ENCODE assay signal across 9 mouse cellular contexts in the genomic region with DNA sequence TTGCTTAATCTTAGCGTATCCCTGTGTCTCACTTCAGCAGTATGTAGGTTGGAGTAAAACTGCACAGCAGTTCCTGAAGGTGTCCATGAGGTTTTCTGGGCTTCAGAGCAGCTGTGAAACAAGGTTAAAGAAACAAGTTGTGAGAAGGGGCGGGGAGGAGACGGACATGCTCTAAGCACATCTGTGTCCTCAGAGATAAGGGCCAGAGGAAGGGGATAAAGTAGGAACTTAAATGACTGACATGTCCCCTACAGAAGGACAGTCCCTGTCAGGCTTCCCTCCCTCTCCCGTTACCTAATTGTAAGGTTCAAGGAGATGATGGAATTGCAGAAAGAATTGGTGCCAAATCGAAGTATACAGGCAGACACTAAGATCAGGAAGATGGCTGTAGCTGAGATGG. TPM values are rescaled to one million over a fixed set of nuclear protein-coding genes. Genes with fewer than 3 reads are reported as not detected.
DNase-seq lines count a peak whose midpoint lies in the region; ATAC-seq and TF ChIP-seq lines count a peak whose summit lies in the region.
"Had no signal": no experiment of that assay in that cellular context is flagged by ENCODE, and none has a peak within 500 bp of the region (broad histone marks: within the 10 kb centered on the region; RNA-seq: fewer than 3 reads in every experiment).

No protein-coding gene starts in this region.

- H3K27me3 ChIP-seq in kidney, adult 2 months (replicated peaks; ENCODE audit: control insufficient read depth, insufficient read depth, low read length) = no peaks in the 10 kb centered on the region
- no peaks in the 10 kb centered on the region for H3K27me3 ChIP-seq in hindbrain, postnatal 0 days (ENCODE audit: insufficient read depth, low read length)
- no peaks in the 10 kb centered on the region for H3K27me3 ChIP-seq in midbrain, embryonic 13.5 days

- H3K9me3 ChIP-seq in hindbrain, postnatal 0 days (ENCODE audit: low read length) = no peaks in the 10 kb centered on the region
- no peaks in the 10 kb centered on the region for H3K9me3 ChIP-seq in midbrain, embryonic 13.5 days

- no peaks in the 10 kb centered on the region; the same call in 1 of the 2 replicates for H3K36me3 ChIP-seq in kidney, adult 2 months (ENCODE audit: control insufficient read depth, insufficient read depth, low read length)
- peaks cover 17% of the 10 kb centered on the region for H3K36me3 ChIP-seq in hindbrain, postnatal 0 days (ENCODE audit: insufficient read depth, low read length)
- H3K36me3 ChIP-seq in midbrain, embryonic 13.5 days = peaks cover 40% of the 10 kb centered on the region

- no peak for ATAC-seq in hindbrain, postnatal 0 days
- no peak for ATAC-seq in midbrain, embryonic 13.5 days

- H3K9ac ChIP-seq in hindbrain, postnatal 0 days (replicated peaks; ENCODE audit: low read length) = peak overlapping the region; percentile 93; the same call in 1 of the 2 replicates
- H3K9ac ChIP-seq in midbrain, embryonic 13.5 days (replicated peaks) = no peak overlapping the region

- H3K4me1 ChIP-seq in kidney, adult 2 months (ENCODE audit: control insufficient read depth, insufficient read depth, low read length) = peaks cover 17% of the 10 kb centered on the region; the same call in 1 of the 2 replicates
- peaks cover 14% of the 10 kb centered on the region for H3K4me1 ChIP-seq in brown adipose tissue, adult 24 weeks (ENCODE audit: control insufficient read depth, insufficient read depth, insufficient read length, low read length)
- peaks cover 12% of the 10 kb centered on the region for H3K4me1 ChIP-seq in hindbrain, postnatal 0 days (ENCODE audit: insufficient read depth, low read length)
- H3K4me1 ChIP-seq in midbrain, embryonic 13.5 days (replicated peaks) = peaks cover 42% of the 10 kb centered on the region

- DNase-seq in kidney, adult 2 months = no peak
- DNase-seq in kidney, adult 9 months = no peak
- no peak for DNase-seq in hindbrain, postnatal 0 days (ENCODE audit: low spot score)
- no peak for DNase-seq in thymus, postnatal 10 days (ENCODE audit: low spot score in 2 of 2)
- no peak for DNase-seq in urinary bladder, postnatal 4 days (ENCODE audit: low spot score in 2 of 2)
- no peak for DNase-seq in kidney, postnatal 4 days
- DNase-seq: embryo, embryonic 11 days had no signal

- no peak for TF ChIP-seq POLR2A in kidney, adult 2 months (IDR thresholded peaks at IDR 0.05; ENCODE audit: low read depth, low read length)

- H3K4me2 ChIP-seq in hindbrain, postnatal 0 days (ENCODE audit: low read depth, low read length) = peak overlapping the region; percentile 95
- H3K4me2 ChIP-seq in midbrain, embryonic 13.5 days (replicated peaks) = peak overlapping the region; percentile 100

- H3K27ac ChIP-seq in kidney, adult 2 months (ENCODE audit: insufficient read depth, low read depth, low read length) = no peak overlapping the region
- H3K27ac ChIP-seq in brown adipose tissue, adult 24 weeks (replicated peaks; ENCODE audit: low read depth, low read length) = no peak overlapping the region; the same call in 1 of the 2 replicates
- H3K27ac ChIP-seq in hindbrain, postnatal 0 days = no peak overlapping the region
- 0 out of 2 replicates have a peak overlapping the region, but pooled peaks have one; percentile 5 for H3K27ac ChIP-seq in midbrain, embryonic 13.5 days

- TF ChIP-seq CTCF in kidney, adult 2 months (conservative IDR thresholded peaks at IDR 0.05; ENCODE audit: insufficient read depth, insufficient read length, low read depth, low read length) = no peak
- no peak for TF ChIP-seq CTCF in hindbrain, postnatal 0 days (IDR thresholded peaks at IDR 0.05; ENCODE audit: low read depth)

- WGBS in kidney, adult 2 months = 68% methylated on average over 5 of the region's 5 CpGs
- WGBS in hindbrain, postnatal 0 days = 87% methylated on average over 5 of the region's 5 CpGs
- WGBS in midbrain, embryonic 13.5 days = 89% methylated on average over 5 of the region's 5 CpGs

- peak overlapping the region; percentile 30; the same call in 1 of the 2 replicates for H3K4me3 ChIP-seq in kidney, adult 2 months (ENCODE audit: insufficient read depth, low read depth, low read length)
- H3K4me3 ChIP-seq in brown adipose tissue, adult 24 weeks (ENCODE audit: insufficient read depth, low read depth, low read length) = peak overlapping the region; percentile 40
- no peak overlapping the region for H3K4me3 ChIP-seq in hindbrain, postnatal 0 days (ENCODE audit: low read length)
- H3K4me3 ChIP-seq in midbrain, embryonic 13.5 days (replicated peaks) = peak overlapping the region; percentile 70

RNA-seq across cellular contexts. Expression of a gene that starts 1.3 kb away (rescaled TPM):
- polyA plus RNA-seq in kidney, adult 2 months (2012; rRNA removed) = 105 and 110 TPM in 2 replicates
- 34.0 and 34.8 TPM in 2 replicates for polyA plus RNA-seq in brown adipose tissue, adult 24 weeks (2012; ENCODE audit: insufficient read depth, insufficient read length, missing spikeins)
- 29.5 and 31.0 TPM in 2 replicates for total RNA-seq in hindbrain, postnatal 0 days (2014; rRNA removed)
- 27.0 and 27.7 TPM in 2 replicates for polyA plus RNA-seq in hindbrain, postnatal 0 days (2015; fragmentation: Nextera tagmentation; extraction: Ambion mirVana)
- polyA plus RNA-seq in midbrain, embryonic 13.5 days (2015; fragmentation: Nextera tagmentation; extraction: Ambion mirVana) = 35.8 and 38.1 TPM in 2 replicates

RNA-seq across cellular contexts. Expression of a gene that starts 2.2 kb away (rescaled TPM):
- polyA plus RNA-seq in kidney, adult 2 months (2012; rRNA removed) = 238 and 291 TPM in 2 replicates
- polyA plus RNA-seq in brown adipose tissue, adult 24 weeks (2012; ENCODE audit: insufficient read depth, insufficient read length, missing spikeins) = 140 and 154 TPM in 2 replicates
- total RNA-seq in hindbrain, postnatal 0 days (2014; rRNA removed) = 269 and 347 TPM in 2 replicates
- polyA plus RNA-seq in hindbrain, postnatal 0 days (2015; fragmentation: Nextera tagmentation; extraction: Ambion mirVana) = 233 and 258 TPM in 2 replicates
- 264 and 280 TPM in 2 replicates for polyA plus RNA-seq in midbrain, embryonic 13.5 days (2015; fragmentation: Nextera tagmentation; extraction: Ambion mirVana)

RNA-seq across cellular contexts. Expression of a gene that starts 13.2 kb away (rescaled TPM):
- 10.4 and 12.1 TPM in 2 replicates for polyA plus RNA-seq in kidney, adult 2 months (2012; rRNA removed)
- 4.2 and 8.6 TPM in 2 replicates for polyA plus RNA-seq in brown adipose tissue, adult 24 weeks (2012; ENCODE audit: insufficient read depth, insufficient read length, missing spikeins)
- total RNA-seq in hindbrain, postnatal 0 days (2014; rRNA removed) = 30.1 and 38.9 TPM in 2 replicates
- polyA plus RNA-seq in hindbrain, postnatal 0 days (2015; fragmentation: Nextera tagmentation; extraction: Ambion mirVana) = 23.3 and 25.9 TPM in 2 replicates
- polyA plus RNA-seq in midbrain, embryonic 13.5 days (2015; fragmentation: Nextera tagmentation; extraction: Ambion mirVana) = 28.8 and 30.5 TPM in 2 replicates

RNA-seq across cellular contexts. Expression of a gene that starts 16.1 kb away (rescaled TPM):
- polyA plus RNA-seq in kidney, adult 2 months (2012; rRNA removed) = 84.0 and 89.7 TPM in 2 replicates
- polyA plus RNA-seq in brown adipose tissue, adult 24 weeks (2012; ENCODE audit: insufficient read depth, insufficient read length, missing spikeins) = 51.6 and 58.1 TPM in 2 replicates
- 47.7 and 51.3 TPM in 2 replicates for total RNA-seq in hindbrain, postnatal 0 days (2014; rRNA removed)
- polyA plus RNA-seq in hindbrain, postnatal 0 days (2015; fragmentation: Nextera tagmentation; extraction: Ambion mirVana) = 88.3 and 89.5 TPM in 2 replicates
- polyA plus RNA-seq in midbrain, embryonic 13.5 days (2015; fragmentation: Nextera tagmentation; extraction: Ambion mirVana) = 195 and 206 TPM in 2 replicates

RNA-seq across cellular contexts. Expression of a gene that starts 25.4 kb away (rescaled TPM):
- 60.7 and 72.9 TPM in 2 replicates for polyA plus RNA-seq in kidney, adult 2 months (2012; rRNA removed)
- 68.9 and 71.7 TPM in 2 replicates for polyA plus RNA-seq in brown adipose tissue, adult 24 weeks (2012; ENCODE audit: insufficient read depth, insufficient read length, missing spikeins)
- 52.7 and 78.3 TPM in 2 replicates for total RNA-seq in hindbrain, postnatal 0 days (2014; rRNA removed)
- polyA plus RNA-seq in hindbrain, postnatal 0 days (2015; fragmentation: Nextera tagmentation; extraction: Ambion mirVana) = 171 and 178 TPM in 2 replicates
- polyA plus RNA-seq in midbrain, embryonic 13.5 days (2015; fragmentation: Nextera tagmentation; extraction: Ambion mirVana) = 163 and 164 TPM in 2 replicates
